Mouse (Mus musculus): Measurements from ENCODE around the gene Utp18. TPM values are rescaled to one million over a fixed set of nuclear protein-coding genes. Genes with fewer than 3 reads are reported as not detected.

Utp18 gene
- polyA plus RNA-seq (2012; rRNA removed; ENCODE audit: low replicate concordance): 3.8 and 5.8 TPM in 2 replicates

GRCm38 (mm10) chr11:93885572-93886410, at the start of gene Utp18, which contains the start of gene Mbtd1:
Gene Utp18, minus strand, starts transcription at chr11:93885766.
Gene Mbtd1, plus strand, starts transcription at chr11:93885852.

Other genes with a start within 250 kb of the Utp18 start
- 3.3 and 5.6 TPM in 2 replicates for gene Mbtd1, start 86 bp upstream of the Utp18 start, polyA plus RNA-seq (2012; rRNA removed; ENCODE audit: low replicate concordance)
- gene Nme2, start 70.5 kb upstream of the Utp18 start, polyA plus RNA-seq (2012; rRNA removed; ENCODE audit: low replicate concordance): 181 and 183 TPM in 2 replicates
- 9.2 TPM in 1 of 2 replicates, not detected in the other for gene Gm20390, start 82.5 kb upstream of the Utp18 start, polyA plus RNA-seq (2012; rRNA removed; ENCODE audit: low replicate concordance)
- gene Nme1, start 82.8 kb upstream of the Utp18 start, polyA plus RNA-seq (2012; rRNA removed; ENCODE audit: low replicate concordance): 75.4 and 91.3 TPM in 2 replicates
- gene Spag9, start 110.3 kb upstream of the Utp18 start, polyA plus RNA-seq (2012; rRNA removed; ENCODE audit: low replicate concordance): 19.9 and 34.3 TPM in 2 replicates

All from mammary gland, adult 2 months (tissue).